Mouse (Mus musculus): ENCODE measurements around the gene Eml6. TPM values are rescaled to one million over a fixed set of nuclear protein-coding genes. Genes with fewer than 3 reads are reported as not detected.
"Not testable (repeated sequence)": the region's sequence is repeated elsewhere in the genome, so short reads cannot be mapped to it uniquely, and the experiment has no call there.

Eml6 gene
- polyA plus RNA-seq, 1 experiment from 2014 or later, result 1.8 TPM

DNA sequence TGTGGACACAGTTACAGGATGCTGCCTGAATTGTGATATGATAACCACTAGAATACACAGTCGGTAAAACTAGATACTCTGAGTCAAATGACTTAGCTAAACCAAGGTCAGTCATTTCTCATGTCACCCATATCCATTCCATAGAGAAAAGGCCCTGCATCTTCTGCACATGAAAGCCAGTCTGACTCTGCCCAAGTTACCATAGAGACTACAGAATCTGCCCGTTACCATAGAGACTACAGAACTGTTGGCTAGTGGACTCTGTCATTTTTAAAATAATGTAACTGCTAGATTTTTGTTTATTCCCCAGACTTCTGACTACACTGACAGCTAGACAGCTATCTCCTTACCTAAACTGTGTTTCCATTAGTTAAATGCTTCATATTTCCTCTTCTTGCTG, 198.1 kb downstream of the Eml6 start:
- Histone ChIP-seq H3K9me3 (ENCODE audit: control insufficient read depth, low read length) (no peaks in the 10 kb centered on the region), H3K4me1 (ENCODE audit: control insufficient read depth, insufficient read depth, low read length) (no peaks in the 10 kb centered on the region), H3K27ac (replicated peaks; ENCODE audit: low read depth, low read length) (no peak overlapping the region), H3K36me3 (ENCODE audit: control insufficient read depth, insufficient read depth, low read length) (no peaks in the 10 kb centered on the region), H3K4me3 (ENCODE audit: low read depth, low read length) (no peak overlapping the region), H3K9ac (ENCODE audit: low read depth, low read length) (no peak overlapping the region), H3K4me2 (ENCODE audit: low read depth, low read length) (no peak overlapping the region), H3K27me3 (replicated peaks; ENCODE audit: control insufficient read depth, insufficient read depth, low read length) (peaks cover 17% of the 10 kb centered on the region)
- DNase-seq (ENCODE audit: low spot score) (no peak), ATAC-seq (ENCODE audit: low read depth) (no peak)
- WGBS, result 90% methylated on average over 2 of the region's 2 CpGs

DNA sequence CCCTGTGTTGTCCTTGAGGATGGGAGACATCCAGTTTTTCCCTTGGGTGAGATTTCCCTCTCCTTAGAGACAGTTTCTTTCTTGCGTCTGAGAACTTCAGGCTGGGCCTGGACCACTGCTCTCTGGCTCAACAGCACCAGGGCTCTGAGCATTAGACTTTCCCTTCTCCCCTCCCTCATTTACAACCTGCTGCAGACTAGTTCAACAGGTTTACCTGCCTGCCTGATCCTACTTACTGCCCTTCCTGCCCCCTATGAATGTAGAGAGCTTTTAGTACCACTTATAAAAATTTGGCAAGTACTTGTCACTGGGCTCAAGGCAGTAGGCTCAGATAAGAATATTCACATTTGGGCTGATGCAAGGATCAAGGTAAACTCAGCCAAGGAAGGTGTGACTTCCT, 199.8 kb downstream of the Eml6 start:
- H3K4me1 ChIP-seq (ENCODE audit: control insufficient read depth, insufficient read depth, low read length), result no peaks in the 10 kb centered on the region
- WGBS, result 84% methylated on average over 1 of the region's 1 CpGs
- DNase-seq (ENCODE audit: low spot score) (no peak), ATAC-seq (ENCODE audit: low read depth) (no peak)
- H3K9me3 ChIP-seq (ENCODE audit: control insufficient read depth, low read length), result no peaks in the 10 kb centered on the region
- H3K4me2 ChIP-seq (ENCODE audit: low read depth, low read length), result no peak overlapping the region
- H3K9ac ChIP-seq (ENCODE audit: low read depth, low read length), result no peak overlapping the region
- H3K4me3 ChIP-seq (ENCODE audit: low read depth, low read length), result no peak overlapping the region
- peaks cover 17% of the 10 kb centered on the region for H3K27me3 ChIP-seq (replicated peaks; ENCODE audit: control insufficient read depth, insufficient read depth, low read length)
- H3K36me3 ChIP-seq (ENCODE audit: control insufficient read depth, insufficient read depth, low read length), result no peaks in the 10 kb centered on the region
- H3K27ac ChIP-seq (replicated peaks; ENCODE audit: low read depth, low read length), result no peak overlapping the region

DNA sequence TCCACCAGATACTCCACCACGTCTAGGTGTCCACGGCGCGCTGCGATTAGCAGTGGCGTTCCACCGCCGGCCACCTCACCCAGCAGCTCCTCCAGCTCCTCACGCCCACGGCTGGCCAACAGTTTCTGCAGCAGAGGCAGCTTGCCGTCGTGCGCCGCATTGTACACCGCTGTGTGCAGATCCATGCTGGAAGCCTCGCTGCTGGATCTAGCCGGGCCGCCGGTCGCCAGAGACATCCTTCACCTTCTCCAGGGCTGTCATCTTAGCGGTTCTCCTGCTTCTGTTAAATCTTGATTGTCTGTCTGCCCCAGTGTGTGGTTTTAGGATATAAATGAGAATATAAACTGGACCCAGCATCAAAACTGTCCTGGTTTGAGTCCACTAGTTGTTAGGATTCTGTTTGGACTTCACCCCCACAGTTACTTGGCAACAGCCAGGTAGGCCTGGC, 200.5 kb downstream of the Eml6 start, which contains the start of gene 4931440F15Rik:
4931440F15Rik (minus strand) TSS at position 398 of the 448 bp plus-strand sequence.
- H3K4me2 ChIP-seq (ENCODE audit: low read depth, low read length), result peak within 1 kb of the TSS; percentile 49
- peak within 1 kb of the TSS; percentile 27 for H3K4me3 ChIP-seq (ENCODE audit: low read depth, low read length)
- 45% methylated on average over 20 of the region's 21 CpGs for WGBS
- DNase-seq (ENCODE audit: low spot score); H3K9me3 ChIP-seq (ENCODE audit: control insufficient read depth, low read length); H3K9ac ChIP-seq (ENCODE audit: low read depth, low read length); H3K27ac ChIP-seq (replicated peaks; ENCODE audit: low read depth, low read length); H3K36me3 ChIP-seq (ENCODE audit: control insufficient read depth, insufficient read depth, low read length); ATAC-seq (ENCODE audit: low read depth); H3K4me1 ChIP-seq (ENCODE audit: control insufficient read depth, insufficient read depth, low read length): not testable (repeated sequence)
- peaks cover 17% of the 10 kb centered on the region for H3K27me3 ChIP-seq (replicated peaks; ENCODE audit: control insufficient read depth, insufficient read depth, low read length)

DNA sequence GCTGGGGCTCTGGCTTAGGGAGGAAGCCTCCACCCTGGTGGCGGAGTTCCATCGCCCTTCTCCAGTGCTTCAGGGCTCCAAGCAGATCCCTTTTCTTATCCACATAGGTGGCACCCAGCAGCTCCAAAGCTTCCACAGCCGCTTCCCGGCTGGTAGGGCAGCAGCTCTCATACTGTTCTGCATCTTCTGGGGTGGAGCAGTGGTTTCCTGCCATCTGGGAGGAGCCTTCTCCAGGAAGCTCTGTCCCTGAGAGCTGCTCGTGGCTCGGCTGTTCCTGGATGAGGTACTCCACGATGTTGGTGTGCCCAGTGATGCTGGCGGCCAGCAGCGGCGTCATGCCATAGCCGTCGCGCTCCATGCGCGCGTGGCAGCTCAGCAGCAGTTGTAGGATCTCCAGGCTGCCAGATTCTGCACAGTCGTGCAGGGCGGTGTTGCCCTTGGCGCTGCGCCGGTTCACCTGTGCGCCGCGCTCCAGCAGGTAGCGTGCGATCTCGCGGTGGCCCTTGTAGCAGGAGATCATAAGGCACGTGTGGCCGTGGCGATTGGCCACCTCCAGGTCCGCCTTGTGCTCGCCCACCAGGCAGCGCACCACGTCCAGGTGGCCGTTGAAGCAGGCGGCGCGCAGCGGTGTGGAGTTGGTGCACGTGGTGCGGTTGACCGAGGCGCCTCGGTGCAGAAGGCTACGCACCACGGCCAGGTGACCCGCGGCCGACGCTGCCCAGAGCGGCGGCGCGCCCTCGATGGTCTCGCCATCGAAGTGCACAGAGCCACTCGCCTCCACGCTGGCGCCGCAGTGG, 201.2 kb downstream of the Eml6 start:
- not testable (repeated sequence) for H3K4me1 ChIP-seq (ENCODE audit: control insufficient read depth, insufficient read depth, low read length); H3K27ac ChIP-seq (replicated peaks; ENCODE audit: low read depth, low read length); H3K36me3 ChIP-seq (ENCODE audit: control insufficient read depth, insufficient read depth, low read length); H3K9me3 ChIP-seq (ENCODE audit: control insufficient read depth, low read length); H3K9ac ChIP-seq (ENCODE audit: low read depth, low read length); DNase-seq (ENCODE audit: low spot score)
- peak; percentile 53 for ATAC-seq (ENCODE audit: low read depth)
- H3K27me3 ChIP-seq (replicated peaks; ENCODE audit: control insufficient read depth, insufficient read depth, low read length), result peaks cover 17% of the 10 kb centered on the region
- 16% methylated on average over 27 of the region's 62 CpGs for WGBS
- H3K4me3 ChIP-seq (ENCODE audit: low read depth, low read length), result peak overlapping the region; percentile 27
- peak overlapping the region; percentile 49 for H3K4me2 ChIP-seq (ENCODE audit: low read depth, low read length)

DNA sequence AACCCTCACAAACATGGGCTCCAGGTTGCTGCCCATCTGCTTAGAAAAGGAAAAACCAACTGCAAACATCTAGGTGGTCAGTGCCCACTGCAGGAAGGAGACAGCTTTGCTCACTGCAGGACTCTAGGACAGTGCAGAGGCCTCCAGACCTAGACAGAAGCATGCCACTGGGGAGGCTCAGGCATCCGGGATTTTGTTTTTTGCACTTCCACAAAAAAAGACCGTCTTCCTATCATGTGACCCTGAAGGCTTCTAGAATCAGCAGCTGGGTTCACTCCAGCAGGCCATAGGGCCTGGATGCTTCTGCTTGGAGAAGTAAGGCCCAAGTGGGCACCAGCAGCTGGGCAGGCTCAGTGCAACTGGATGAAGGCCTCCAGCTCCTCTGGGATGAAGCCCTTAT, 202.7 kb downstream of the Eml6 start:
- no peak overlapping the region for H3K4me3 ChIP-seq (ENCODE audit: low read depth, low read length)
- no peak for ATAC-seq (ENCODE audit: low read depth)
- H3K27ac ChIP-seq (replicated peaks; ENCODE audit: low read depth, low read length), result no peak overlapping the region
- H3K4me1 ChIP-seq (ENCODE audit: control insufficient read depth, insufficient read depth, low read length), result no peaks in the 10 kb centered on the region
- 83% methylated on average over 2 of the region's 2 CpGs for WGBS
- H3K4me2 ChIP-seq (ENCODE audit: low read depth, low read length), result no peak overlapping the region
- no peak for DNase-seq (ENCODE audit: low spot score)
- H3K27me3 ChIP-seq (replicated peaks; ENCODE audit: control insufficient read depth, insufficient read depth, low read length), result peaks cover 17% of the 10 kb centered on the region
- H3K9ac ChIP-seq (ENCODE audit: low read depth, low read length), result no peak overlapping the region
- no peaks in the 10 kb centered on the region for H3K9me3 ChIP-seq (ENCODE audit: control insufficient read depth, low read length)
- no peaks in the 10 kb centered on the region for H3K36me3 ChIP-seq (ENCODE audit: control insufficient read depth, insufficient read depth, low read length)

DNA sequence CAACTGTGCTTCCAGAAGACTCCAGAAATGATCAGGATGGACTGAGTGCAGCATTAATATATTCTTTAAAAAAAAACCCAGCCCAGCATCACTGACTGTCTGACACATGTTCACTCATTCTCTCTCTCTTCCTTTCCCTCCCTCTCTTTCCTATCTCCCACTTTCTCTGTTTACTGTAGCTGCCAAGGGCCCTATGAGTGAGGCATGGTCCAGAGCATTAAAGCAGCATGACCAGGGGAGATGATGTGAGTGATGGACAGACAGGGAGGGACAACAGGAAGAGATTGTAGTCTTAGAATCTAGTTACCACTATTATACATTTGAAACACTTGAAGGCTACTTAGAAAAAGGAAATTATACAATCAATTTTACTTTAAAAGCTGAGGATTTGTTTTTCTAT, 210.2 kb downstream of the Eml6 start:
- no peak overlapping the region for H3K27ac ChIP-seq (replicated peaks; ENCODE audit: low read depth, low read length)
- H3K4me3 ChIP-seq (ENCODE audit: low read depth, low read length), result no peak overlapping the region
- H3K9ac ChIP-seq (ENCODE audit: low read depth, low read length), result no peak overlapping the region
- H3K4me1 ChIP-seq (ENCODE audit: control insufficient read depth, insufficient read depth, low read length), result no peaks in the 10 kb centered on the region
- H3K27me3 ChIP-seq (replicated peaks; ENCODE audit: control insufficient read depth, insufficient read depth, low read length), result no peaks in the 10 kb centered on the region
- H3K9me3 ChIP-seq (ENCODE audit: control insufficient read depth, low read length), result no peaks in the 10 kb centered on the region
- DNase-seq (ENCODE audit: low spot score), result no peak
- H3K36me3 ChIP-seq (ENCODE audit: control insufficient read depth, insufficient read depth, low read length), result no peaks in the 10 kb centered on the region
- no peak for ATAC-seq (ENCODE audit: low read depth)
- H3K4me2 ChIP-seq (ENCODE audit: low read depth, low read length), result no peak overlapping the region

DNA sequence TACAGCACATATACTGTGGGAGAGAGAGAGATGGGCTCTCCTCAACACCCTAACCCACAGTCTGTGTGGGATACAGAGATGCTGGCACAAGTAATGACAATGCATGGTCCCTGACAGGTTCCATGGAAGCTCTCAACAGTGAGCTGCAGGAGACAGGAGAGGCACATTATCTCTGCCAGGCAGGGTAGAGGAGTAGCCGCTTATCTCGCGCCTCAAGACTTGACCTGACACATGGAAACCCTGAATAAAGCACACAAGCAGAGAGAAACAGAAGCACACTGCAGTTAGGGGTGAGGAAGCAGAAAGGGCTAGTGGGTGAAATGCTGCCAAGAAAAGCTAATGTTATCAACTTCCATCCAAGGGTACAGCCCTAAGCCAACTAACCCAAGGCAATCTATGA, 210.6 kb downstream of the Eml6 start:
- Histone ChIP-seq H3K27me3 (replicated peaks; ENCODE audit: control insufficient read depth, insufficient read depth, low read length) (no peaks in the 10 kb centered on the region), H3K4me3 (ENCODE audit: low read depth, low read length) (no peak overlapping the region), H3K9me3 (ENCODE audit: control insufficient read depth, low read length) (no peaks in the 10 kb centered on the region), H3K9ac (ENCODE audit: low read depth, low read length) (no peak overlapping the region), H3K27ac (replicated peaks; ENCODE audit: low read depth, low read length) (no peak overlapping the region), H3K4me1 (ENCODE audit: control insufficient read depth, insufficient read depth, low read length) (no peaks in the 10 kb centered on the region), H3K4me2 (ENCODE audit: low read depth, low read length) (no peak overlapping the region), H3K36me3 (ENCODE audit: control insufficient read depth, insufficient read depth, low read length) (no peaks in the 10 kb centered on the region)
- DNase-seq (ENCODE audit: low spot score) (no peak), ATAC-seq (ENCODE audit: low read depth) (no peak)
- 88% methylated on average over 3 of the region's 3 CpGs for WGBS

DNA sequence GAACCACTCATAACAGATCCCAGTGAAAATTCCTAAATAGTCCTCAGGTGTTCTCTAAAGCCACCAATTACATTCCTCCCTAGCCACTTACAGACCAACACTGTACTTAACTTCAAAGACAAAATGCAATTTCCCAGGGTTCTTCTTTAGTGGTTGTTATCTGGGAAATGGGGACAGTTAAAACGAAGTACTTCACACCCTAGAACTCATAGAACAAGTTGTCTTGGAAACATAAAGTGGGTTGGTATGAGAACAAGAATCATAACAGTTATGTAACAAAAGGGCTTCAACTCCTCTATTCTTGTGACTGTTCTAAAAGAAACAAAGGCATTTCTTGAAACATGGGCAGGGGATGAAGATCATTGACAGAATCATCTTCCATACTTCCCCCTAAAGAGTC, 212.6 kb downstream of the Eml6 start:
- 84% methylated on average over 1 of the region's 1 CpGs for WGBS

DNA sequence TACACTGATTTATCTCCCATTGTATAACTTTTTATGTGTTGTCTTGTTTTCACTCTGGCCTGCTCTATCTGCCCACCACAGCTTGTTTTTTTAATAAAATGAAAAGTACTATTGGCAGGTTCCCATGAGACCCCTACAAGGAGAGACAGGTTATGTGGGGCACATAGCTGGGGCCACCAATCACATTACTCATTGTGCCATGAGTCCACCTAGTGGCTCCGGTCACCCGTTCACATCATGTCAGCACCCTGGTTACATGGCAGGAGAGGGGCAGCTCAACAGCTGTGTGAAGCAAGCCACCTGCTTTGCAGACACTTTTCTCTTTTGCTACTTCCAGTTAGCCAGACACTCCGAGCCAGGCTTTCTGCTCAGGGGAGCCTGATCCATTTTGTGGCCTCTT, 213.4 kb downstream of the Eml6 start:
- Histone ChIP-seq H3K9ac (ENCODE audit: low read depth, low read length) (no peak overlapping the region), H3K4me1 (ENCODE audit: control insufficient read depth, insufficient read depth, low read length) (no peaks in the 10 kb centered on the region), H3K4me3 (ENCODE audit: low read depth, low read length) (no peak overlapping the region), H3K36me3 (ENCODE audit: control insufficient read depth, insufficient read depth, low read length) (no peaks in the 10 kb centered on the region), H3K27me3 (replicated peaks; ENCODE audit: control insufficient read depth, insufficient read depth, low read length) (no peaks in the 10 kb centered on the region), H3K9me3 (ENCODE audit: control insufficient read depth, low read length) (no peaks in the 10 kb centered on the region), H3K27ac (replicated peaks; ENCODE audit: low read depth, low read length) (no peak overlapping the region), H3K4me2 (ENCODE audit: low read depth, low read length) (no peak overlapping the region)
- ATAC-seq (ENCODE audit: low read depth), result no peak
- WGBS, result 70% methylated on average over 3 of the region's 3 CpGs
- DNase-seq (ENCODE audit: low spot score), result no peak

More for the DNA sequence above, 212.6 kb downstream of the Eml6 start:
- ATAC-seq (ENCODE audit: low read depth), result no peak
- H3K27me3 ChIP-seq (replicated peaks; ENCODE audit: control insufficient read depth, insufficient read depth, low read length), result no peaks in the 10 kb centered on the region
- H3K27ac ChIP-seq (replicated peaks; ENCODE audit: low read depth, low read length), result no peak overlapping the region
- H3K4me3 ChIP-seq (ENCODE audit: low read depth, low read length), result no peak overlapping the region
- H3K36me3 ChIP-seq (ENCODE audit: control insufficient read depth, insufficient read depth, low read length), result no peaks in the 10 kb centered on the region
- H3K9ac ChIP-seq (ENCODE audit: low read depth, low read length), result no peak overlapping the region
- H3K9me3 ChIP-seq (ENCODE audit: control insufficient read depth, low read length), result no peaks in the 10 kb centered on the region
- H3K4me1 ChIP-seq (ENCODE audit: control insufficient read depth, insufficient read depth, low read length), result no peaks in the 10 kb centered on the region
- DNase-seq (ENCODE audit: low spot score), result no peak
- no peak overlapping the region for H3K4me2 ChIP-seq (ENCODE audit: low read depth, low read length)
